Mouse (Mus musculus) heart, postnatal 0 days (tissue): ENCODE measurements at regions not wholly inside any gene's neighbourhood (a gene's known extent, or its start where the extent isn't known, plus 50 kb on each side); places are given as distances from the start of the nearest gene placed in this dataset.

ENCODE experiments used
- CTCF ChIP-seq: IDR thresholded peaks from 2 replicates; pipeline ENCODE4 v1.5.1; 2016; ENCODE audit warnings: antibody characterized with exemption, control low read depth, low read depth
- EP300 ChIP-seq: IDR thresholded peaks from 2 replicates; pipeline ENCODE4 v1.6.1; 2016; ENCODE audit warnings: antibody characterized with exemption, low read depth

- TF ChIP-seq EP300 (no peak), CTCF (peak; percentile 20)
Measured at GRCm38 (mm10) chr14:97446793-97447192, 722.8 kb downstream of the Dach1 start.
